Mouse (Mus musculus): ENCODE measurements at regions not wholly inside any gene's neighbourhood (a gene's known extent, or its start where the extent isn't known, plus 50 kb on each side); places are given as distances from the start of the nearest gene placed in this dataset.

DNA sequence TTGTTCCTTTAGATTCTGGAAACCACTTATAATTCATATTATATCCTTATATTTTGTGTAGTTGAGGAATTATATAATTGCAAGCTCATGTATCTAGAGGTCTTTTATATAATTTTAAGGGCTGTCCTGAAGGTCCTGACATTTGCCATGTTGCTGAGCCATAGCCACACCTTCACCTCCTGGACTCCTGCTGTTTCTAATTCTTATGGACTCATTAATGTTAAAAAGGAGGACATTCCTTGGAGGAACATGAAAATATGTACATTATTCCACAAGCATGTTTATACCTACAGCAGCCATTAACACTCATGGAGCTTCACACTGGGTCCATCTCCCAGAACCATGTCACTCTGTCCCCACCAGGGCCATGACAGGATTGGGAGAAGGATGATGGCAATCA, 413.2 kb upstream of the Slitrk5 start:
- no peak for TF ChIP-seq POLR2A (IDR thresholded peaks at IDR 0.05; ENCODE audit: insufficient read depth, low read length)
- no peak for TF ChIP-seq CTCF (IDR thresholded peaks at IDR 0.05; ENCODE audit: low read depth, low read length)
- no peak for TF ChIP-seq EP300 (IDR thresholded peaks at IDR 0.05; ENCODE audit: insufficient read depth, low read depth, low read length)
